Mouse (Mus musculus): ENCODE measurements around the gene Gm28539. TPM values are rescaled to one million over a fixed set of nuclear protein-coding genes. Genes with fewer than 3 reads are reported as not detected.

Gm28539 gene
- polyA plus RNA-seq, 1 experiment from 2014 or later, result not detected

Other genes starting within 250 kb of the Gm28539 start
- 0.63 and 0.87 TPM in 2 replicates for gene Tbx1, start 245.9 kb upstream of the Gm28539 start, polyA plus RNA-seq (2014; fragmentation: Nextera tagmentation; extraction: Ambion mirVana)
- gene Gp1bb, start 214.2 kb upstream of the Gm28539 start, polyA plus RNA-seq (2014; fragmentation: Nextera tagmentation; extraction: Ambion mirVana), result 6.4 and 6.5 TPM in 2 replicates
- 1.7 and 3.3 TPM in 2 replicates for gene Gm49601, start 210.2 kb upstream of the Gm28539 start, polyA plus RNA-seq (2014; fragmentation: Nextera tagmentation; extraction: Ambion mirVana)
- gene Sept5, start 206.6 kb upstream of the Gm28539 start, polyA plus RNA-seq (2014; fragmentation: Nextera tagmentation; extraction: Ambion mirVana), result 40.7 and 52.0 TPM in 2 replicates
- 28.5 and 30.3 TPM in 2 replicates for gene Cldn5, start 59.7 kb upstream of the Gm28539 start, polyA plus RNA-seq (2014; fragmentation: Nextera tagmentation; extraction: Ambion mirVana)
- 72.2 and 87.9 TPM in 2 replicates for gene Ufd1, start 24.8 kb upstream of the Gm28539 start, polyA plus RNA-seq (2014; fragmentation: Nextera tagmentation; extraction: Ambion mirVana)
- 58.1 and 61.7 TPM in 2 replicates for gene Cdc45, start 24.6 kb upstream of the Gm28539 start, polyA plus RNA-seq (2014; fragmentation: Nextera tagmentation; extraction: Ambion mirVana)
- 16.1 TPM in 2 replicates for gene 2510002D24Rik, start within 50 bp of the Gm28539 start, polyA plus RNA-seq (2014; fragmentation: Nextera tagmentation; extraction: Ambion mirVana)
- 86.4 and 92.8 TPM in 2 replicates for gene Mrpl40, start 40.3 kb downstream of the Gm28539 start, polyA plus RNA-seq (2014; fragmentation: Nextera tagmentation; extraction: Ambion mirVana)
- 14.7 and 16.7 TPM in 2 replicates for gene Hira, start 40.5 kb downstream of the Gm28539 start, polyA plus RNA-seq (2014; fragmentation: Nextera tagmentation; extraction: Ambion mirVana)